Mouse (Mus musculus) liver, embryonic 14.5 days (tissue): Measurements from ENCODE around the gene Trex2. TPM values are rescaled to one million over a fixed set of nuclear protein-coding genes. Genes with fewer than 3 reads are reported as not detected.

Experiments used
- ATAC-seq: fragments of 200-750 bp; cut with Nextera tagmentation; 2 replicates; pipeline ENCODE4 v1.8.0; 2017; ENCODE audit warnings: moderate number of reproducible peaks, mild to moderate bottlenecking, moderate library complexity; ENCODE audit not compliant: insufficient read depth
- DNase-seq, 3 experiments: peaks; one replicate each; pipeline ENCODE4 v3.0.0-alpha.2; 2012 to 2013; ENCODE audit warnings: low read depth in 3 of 3, low spot score in 3 of 3
- H3K27ac ChIP-seq: fragments of 300-500 bp; sonication (generic); 2 replicates; pipeline ENCODE4 v1.5.1; 2014; ENCODE audit warnings: moderate library complexity, mild to moderate bottlenecking, control low read depth, inconsistent platforms
- H3K27me3 ChIP-seq: fragments of 300-500 bp; sonication (generic); 2 replicates; pipeline ENCODE4 v1.6.1; 2014; ENCODE audit warnings: mild to moderate bottlenecking, low read length, moderate library complexity; ENCODE audit not compliant: control insufficient read depth, insufficient read depth
- H3K36me3 ChIP-seq: fragments of 300-500 bp; sonication (generic); replicated peaks from 2 replicates; pipeline ENCODE4 v1.6.1; 2014; ENCODE audit warnings: low read depth; ENCODE audit not compliant: control insufficient read depth, insufficient read depth
- H3K4me1 ChIP-seq, 2 experiments: fragments of 200-500 bp in 1 of 2; fragments of 300-500 bp in 1 of 2; sonication (generic) in 1 of 2; replicated peaks; 2 replicates each; pipeline ENCODE4 v1.6.1; 2012 to 2014; ENCODE audit warnings: antibody characterized with exemption in 1 of 2, inconsistent platforms in 1 of 2, low read length in 1 of 2; ENCODE audit not compliant: control insufficient read depth in 2 of 2, insufficient read depth in 2 of 2
- H3K4me2 ChIP-seq: fragments of 300-500 bp; sonication (generic); 2 replicates; pipeline ENCODE4 v1.6.1; 2014; ENCODE audit warnings: low read depth, mild to moderate bottlenecking, control low read depth, moderate library complexity
- H3K4me3 ChIP-seq, 2 experiments: fragments of 200-500 bp in 1 of 2; fragments of 300-500 bp in 1 of 2; sonication (generic) in 1 of 2; 2 replicates each; pipeline ENCODE4 v1.5.1; 2012 to 2014; ENCODE audit warnings: low read depth in 2 of 2, low read length in 2 of 2, mild to moderate bottlenecking in 2 of 2, control low read depth in 1 of 2, inconsistent platforms in 1 of 2, moderate library complexity in 1 of 2; ENCODE audit not compliant: insufficient read depth in 1 of 2
- H3K9ac ChIP-seq: fragments of 300-500 bp; sonication (generic); replicated peaks from 2 replicates; pipeline ENCODE4 v1.6.1; 2014; ENCODE audit warnings: mild to moderate bottlenecking, control low read depth, moderate library complexity
- H3K9me3 ChIP-seq: fragments of 300-500 bp; sonication (generic); 2 replicates; pipeline ENCODE4 v1.6.1; 2016; ENCODE audit warnings: low read length, mixed read lengths; ENCODE audit not compliant: control insufficient read depth
- CTCF ChIP-seq: IDR thresholded peaks from 2 replicates; pipeline ENCODE4 v1.5.1; 2016; ENCODE audit warnings: antibody characterized with exemption, low read depth, control low read depth
- EP300 ChIP-seq: IDR thresholded peaks from 2 replicates; pipeline ENCODE4 v1.6.1; 2016; ENCODE audit warnings: antibody characterized with exemption, low read depth
- WGBS: fragments of 180-500 bp; shearing (Covaris S2); extraction: QIAGEN DNeasy Blood & Tissue Kit; methylation state at CpG from one replicate; pipeline ENCODE4 v1.1.7; 2014; ENCODE audit not compliant: insufficient replicate concordance; 5-methylcytosine and 5-hydroxymethylcytosine counted together
- polyA plus RNA-seq, 2 experiments: library from polyadenylated mRNA; depleted of rRNA in 1 of 2; stranded (reverse) in 1 of 2; unstranded in 1 of 2; fragments of >200 nt; fragmentation: Nextera tagmentation in 1 of 2; extraction: Ambion mirVana in 1 of 2; gene quantifications; 2 replicates each; pipeline versions ENCODE4 v1.2.1 to v1.2.3; 2012 to 2014

The Trex2 gene
- polyA plus RNA-seq, 2 experiments = not detected

- Histone ChIP-seq H3K9ac (no peak overlapping the region), H3K4me3 (no peak overlapping the region), H3K36me3 (no peaks in the 10 kb centered on the region), H3K4me1 (no peaks in the 10 kb centered on the region), H3K27me3 (no peaks in the 10 kb centered on the region), H3K4me2 (no peak overlapping the region), H3K27ac (no peak overlapping the region), H3K9me3 (no peaks in the 10 kb centered on the region)
- no peak for TF ChIP-seq CTCF
- no peak for ATAC-seq
- DNase-seq = no peak
- 58% methylated on average over 9 of the region's 9 CpGs for WGBS
Measured at GRCm38 (mm10) chrX:73465483-73466186, 30.5 kb upstream of the Trex2 start.

- Histone ChIP-seq H3K9ac (no peak overlapping the region), H3K4me3 (no peak overlapping the region), H3K4me1 (peaks cover 0 to 7% of the 10 kb centered on the region in 2 experiments; a peak in 3 of 4 replicates), H3K4me2 (no peak overlapping the region), H3K27me3 (no peaks in the 10 kb centered on the region), H3K27ac (no peak overlapping the region), H3K36me3 (no peaks in the 10 kb centered on the region), H3K9me3 (no peaks in the 10 kb centered on the region)
- no peak for TF ChIP-seq EP300
- TF ChIP-seq CTCF = no peak
- 82% methylated on average over 4 of the region's 4 CpGs for WGBS
- no peak for DNase-seq
- ATAC-seq = no peak
Measured at GRCm38 (mm10) chrX:73460792-73461191, 25.6 kb upstream of the Trex2 start.

- ATAC-seq (peak; percentile 100), DNase-seq (peak; percentile 86 to 90 (median 89))
- Histone ChIP-seq H3K4me2 (peak within 1 kb of the TSS; percentile 66), H3K4me1 (peaks cover 0 to 7% of the 10 kb centered on the region in 2 experiments; a peak in 3 of 4 replicates), H3K9me3 (no peaks in the 10 kb centered on the region), H3K27ac (no peak within 1 kb of the TSS), H3K4me3 (peak within 1 kb of the TSS; percentile 67 to 92), H3K36me3 (no peaks in the 10 kb centered on the region), H3K9ac (peak within 1 kb of the TSS; percentile 15), H3K27me3 (no peaks in the 10 kb centered on the region)
- TF ChIP-seq CTCF (peak; percentile 57), EP300 (no peak)
- 17% methylated on average over 26 of the region's 26 CpGs for WGBS
Measured at GRCm38 (mm10) chrX:73458877-73459392, 23.8 kb upstream of the Trex2 start, which contains the start of gene Haus7. Gene Haus7 (minus strand): TSS chrX:73459044.

- 21% methylated on average over 2 of the region's 2 CpGs for WGBS
- H3K36me3 ChIP-seq = no peaks in the 10 kb centered on the region
- H3K9me3 ChIP-seq = no peaks in the 10 kb centered on the region
- DNase-seq (peak in 1 of 3 experiments; percentile 30), ATAC-seq (no peak)
- no peaks in the 10 kb centered on the region for H3K27me3 ChIP-seq
- no peak overlapping the region for H3K4me3 ChIP-seq
- no peaks in the 10 kb centered on the region for H3K4me1 ChIP-seq
- no peak overlapping the region for H3K9ac ChIP-seq
- no peak overlapping the region for H3K27ac ChIP-seq
- TF ChIP-seq CTCF (peak; percentile 81), EP300 (no peak)
- H3K4me2 ChIP-seq = no peak overlapping the region
Measured at GRCm38 (mm10) chrX:73451949-73452348, 16.8 kb upstream of the Trex2 start.

- Histone ChIP-seq H3K27ac (no peak overlapping the region), H3K9ac (no peak overlapping the region), H3K4me2 (no peak overlapping the region), H3K4me1 (no peaks in the 10 kb centered on the region), H3K27me3 (no peaks in the 10 kb centered on the region), H3K36me3 (no peaks in the 10 kb centered on the region), H3K9me3 (no peaks in the 10 kb centered on the region), H3K4me3 (no peak overlapping the region)
- no peak for DNase-seq
- no peak for ATAC-seq
- 48% methylated on average over 2 of the region's 2 CpGs for WGBS
- no peak for TF ChIP-seq CTCF
- no peak for TF ChIP-seq EP300
Measured at GRCm38 (mm10) chrX:73441428-73441827, 6.3 kb upstream of the Trex2 start.
